Mouse (Mus musculus) intestine, embryonic 16.5 days (tissue): ENCODE data around the gene Pcnp. TPM values are rescaled to one million over a fixed set of nuclear protein-coding genes. Genes with fewer than 3 reads are reported as not detected.

Experiments used
- ATAC-seq: fragments of 200-750 bp; cut with Nextera tagmentation; 2 replicates; pipeline ENCODE4 v1.8.0; 2017; ENCODE audit warnings: moderate TSS enrichment, moderate library complexity
- H3K27ac ChIP-seq: fragments of 300-500 bp; sonication (generic); 2 replicates; pipeline ENCODE4 v1.5.1; 2014; ENCODE audit warnings: mild to moderate bottlenecking, low read length
- H3K27me3 ChIP-seq: fragments of 300-500 bp; sonication (generic); replicated peaks from 2 replicates; pipeline ENCODE4 v1.6.1; 2014; ENCODE audit warnings: low read length, control low read depth, mixed read lengths; ENCODE audit not compliant: control insufficient read depth, insufficient read depth
- H3K36me3 ChIP-seq: fragments of 300-500 bp; sonication (generic); 2 replicates; pipeline ENCODE4 v1.6.1; 2014; ENCODE audit warnings: low read length, control low read depth; ENCODE audit not compliant: control insufficient read depth, insufficient read depth
- H3K4me1 ChIP-seq: fragments of 300-500 bp; sonication (generic); 2 replicates; pipeline ENCODE4 v1.6.1; 2014; ENCODE audit warnings: low read length, control low read depth, mixed read lengths; ENCODE audit not compliant: control insufficient read depth, insufficient read depth
- H3K4me2 ChIP-seq: fragments of 300-500 bp; sonication (generic); 2 replicates; pipeline ENCODE4 v1.6.1; 2014; ENCODE audit warnings: low read depth, low read length, control low read depth
- H3K4me3 ChIP-seq: fragments of 300-500 bp; sonication (generic); 2 replicates; pipeline ENCODE4 v1.5.1; 2014; ENCODE audit warnings: mild to moderate bottlenecking, low read length
- H3K9ac ChIP-seq: fragments of 300-500 bp; sonication (generic); 2 replicates; pipeline ENCODE4 v1.6.1; 2014; ENCODE audit warnings: low read depth, low read length
- H3K9me3 ChIP-seq: fragments of 300-500 bp; sonication (generic); 2 replicates; pipeline ENCODE4 v1.6.1; 2016; ENCODE audit warnings: low read length, control low read depth; ENCODE audit not compliant: control insufficient read depth
- WGBS: fragments of 180-500 bp; shearing (Covaris S2); extraction: QIAGEN DNeasy Blood & Tissue Kit; methylation state at CpG from one replicate; pipeline ENCODE4 v1.1.7; 2014; 5-methylcytosine and 5-hydroxymethylcytosine counted together
- polyA plus RNA-seq: library from polyadenylated mRNA; unstranded; fragments of >200 nt; fragmentation: Nextera tagmentation; extraction: Ambion mirVana; gene quantifications from 2 replicates; pipeline ENCODE4 v1.2.1, GENCODE M21; 2015

The Pcnp gene
- polyA plus RNA-seq, 1 experiment from 2014 or later = 177 TPM

GRCm38 (mm10) chr16:56012789-56013743 lies 16.5 kb downstream of the Pcnp start:
- peaks cover 13% of the 10 kb centered on the region for H3K36me3 ChIP-seq
- no peak overlapping the region for H3K4me3 ChIP-seq
- no peaks in the 10 kb centered on the region for H3K9me3 ChIP-seq
- no peak overlapping the region for H3K9ac ChIP-seq
- no peak overlapping the region for H3K4me2 ChIP-seq
- H3K27me3 ChIP-seq = no peaks in the 10 kb centered on the region
- peak; percentile 42; the same call in 1 of the 2 replicates for ATAC-seq
- WGBS = 89% methylated on average over 10 of the region's 10 CpGs
- no peak overlapping the region for H3K27ac ChIP-seq
- no peaks in the 10 kb centered on the region for H3K4me1 ChIP-seq

GRCm38 (mm10) chr16:56008862-56009261 lies 20.7 kb downstream of the Pcnp start:
- Histone ChIP-seq H3K27ac (no peak overlapping the region), H3K9ac (no peak overlapping the region), H3K4me3 (no peak overlapping the region), H3K4me2 (no peak overlapping the region), H3K4me1 (no peaks in the 10 kb centered on the region), H3K9me3 (no peaks in the 10 kb centered on the region), H3K27me3 (no peaks in the 10 kb centered on the region), H3K36me3 (peaks cover 5% of the 10 kb centered on the region)
- no peak for ATAC-seq
- WGBS = 78% methylated on average over 1 of the region's 1 CpGs

DNA sequence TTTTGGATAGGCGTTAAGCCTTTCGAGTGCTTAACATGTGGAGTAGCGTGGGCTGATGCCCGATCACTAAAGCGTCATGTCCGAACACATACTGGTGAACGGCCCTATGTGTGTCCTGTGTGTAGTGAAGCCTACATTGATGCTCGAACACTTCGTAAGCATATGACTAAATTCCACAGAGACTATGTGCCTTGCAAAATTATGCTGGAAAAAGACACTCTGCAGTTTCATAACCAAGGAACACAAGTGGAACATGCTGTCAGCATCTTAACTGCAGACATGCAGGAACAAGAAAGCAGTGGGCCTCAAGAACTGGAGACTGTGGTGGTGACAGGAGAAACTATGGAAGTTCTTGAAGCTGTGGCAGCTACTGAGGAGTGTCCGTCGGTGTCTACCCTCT lies 22.7 kb downstream of the Pcnp start:
- Histone ChIP-seq H3K27ac (no peak overlapping the region), H3K4me2 (no peak overlapping the region), H3K4me1 (no peaks in the 10 kb centered on the region), H3K9ac (no peak overlapping the region), H3K4me3 (no peak overlapping the region), H3K9me3 (no peaks in the 10 kb centered on the region), H3K27me3 (no peaks in the 10 kb centered on the region), H3K36me3 (peaks cover 2% of the 10 kb centered on the region; the same call in 1 of the 2 replicates)
- WGBS = 95% methylated on average over 11 of the region's 11 CpGs
- no peak for ATAC-seq

DNA sequence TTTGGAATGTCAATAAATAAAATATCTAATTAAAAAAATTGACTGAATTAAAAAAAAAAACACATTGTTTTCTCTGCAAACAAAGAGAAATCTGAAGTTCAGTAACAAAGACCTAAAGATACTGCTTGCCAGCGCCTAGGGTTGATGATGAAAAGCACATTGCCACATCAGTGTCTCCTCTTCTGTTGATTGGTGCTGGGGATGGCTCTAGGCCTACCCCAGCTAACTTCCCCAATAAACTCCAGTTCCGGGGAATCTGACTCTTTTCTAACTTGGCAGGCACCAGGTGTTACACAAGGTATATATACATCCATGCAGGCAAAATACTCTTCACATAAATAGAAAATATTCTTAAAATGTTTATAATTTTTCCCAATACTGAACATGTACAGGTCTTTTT lies 35.3 kb downstream of the Pcnp start:
- Histone ChIP-seq H3K4me2 (no peak overlapping the region), H3K9me3 (no peaks in the 10 kb centered on the region), H3K27me3 (no peaks in the 10 kb centered on the region), H3K9ac (no peak overlapping the region), H3K27ac (no peak overlapping the region), H3K4me3 (no peak overlapping the region), H3K36me3 (peaks cover 3% of the 10 kb centered on the region; the same call in 1 of the 2 replicates), H3K4me1 (no peaks in the 10 kb centered on the region)
- no peak for ATAC-seq
- 98% methylated on average over 2 of the region's 2 CpGs for WGBS

- Histone ChIP-seq H3K27ac (no peak overlapping the region), H3K27me3 (no peaks in the 10 kb centered on the region), H3K9me3 (no peaks in the 10 kb centered on the region), H3K36me3 (0 out of 2 replicates have a peak, but pooled peaks cover 3% of the 10 kb centered on the region), H3K4me3 (no peak overlapping the region), H3K4me1 (no peaks in the 10 kb centered on the region), H3K4me2 (no peak overlapping the region), H3K9ac (no peak overlapping the region)
- 89% methylated on average over 4 of the region's 4 CpGs for WGBS
- ATAC-seq = no peak
Observed at GRCm38 (mm10) chr16:55990311-55990710, 39.2 kb downstream of the Pcnp start.

DNA sequence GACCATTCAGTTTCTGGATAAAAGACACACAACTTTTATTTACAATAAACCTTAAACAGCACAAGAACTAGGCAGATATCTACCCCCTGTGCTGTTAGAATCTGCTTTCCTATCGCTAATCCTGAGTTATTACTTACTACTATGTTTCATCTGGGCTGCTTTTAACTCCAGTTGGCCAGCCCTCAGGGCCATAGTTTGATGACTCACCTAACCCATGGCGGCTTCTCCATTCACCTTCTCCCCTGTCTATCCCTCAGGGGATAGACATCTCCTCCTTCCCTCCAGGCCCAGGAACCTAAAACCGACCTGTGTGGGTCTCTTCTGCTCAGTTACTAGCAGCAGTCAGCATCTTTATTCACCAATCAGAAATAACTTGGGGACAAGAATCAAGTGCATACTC lies 43.5 kb downstream of the Pcnp start:
- Histone ChIP-seq H3K9ac (no peak overlapping the region), H3K9me3 (no peaks in the 10 kb centered on the region), H3K4me3 (no peak overlapping the region), H3K4me1 (no peaks in the 10 kb centered on the region), H3K27me3 (no peaks in the 10 kb centered on the region), H3K27ac (no peak overlapping the region), H3K36me3 (0 out of 2 replicates have a peak, but pooled peaks cover 6% of the 10 kb centered on the region), H3K4me2 (no peak overlapping the region)
- 95% methylated on average over 3 of the region's 3 CpGs for WGBS
- ATAC-seq = no peak

DNA sequence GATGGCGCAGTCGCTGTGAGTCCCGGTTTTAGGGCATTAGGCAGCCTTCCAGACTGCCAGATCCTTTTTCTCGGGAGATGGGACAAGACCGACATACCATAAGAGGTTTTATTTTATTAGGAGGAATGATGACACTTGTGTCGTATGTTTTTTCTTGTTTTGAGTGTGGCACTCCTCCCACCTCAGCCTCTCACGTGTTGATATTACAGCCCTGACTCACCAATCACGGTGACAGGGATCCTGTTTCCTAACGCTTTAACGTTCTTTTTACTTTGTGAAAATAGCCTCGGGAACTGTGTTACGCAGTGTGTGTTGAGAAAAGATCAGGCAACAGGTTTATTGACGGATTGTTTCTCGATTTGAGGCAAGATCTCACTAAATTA lies 54.6 kb downstream of the Pcnp start:
- ATAC-seq = peak; percentile 34
- H3K27ac ChIP-seq = peak overlapping the region; percentile 91
- H3K4me3 ChIP-seq = peak overlapping the region; percentile 100
- peaks cover 12% of the 10 kb centered on the region for H3K36me3 ChIP-seq
- no peaks in the 10 kb centered on the region for H3K27me3 ChIP-seq
- peaks cover 13% of the 10 kb centered on the region for H3K4me1 ChIP-seq
- peak overlapping the region; percentile 65 for H3K4me2 ChIP-seq
- WGBS = 4% methylated on average over 14 of the region's 14 CpGs
- H3K9me3 ChIP-seq = no peaks in the 10 kb centered on the region
- peak overlapping the region; percentile 98 for H3K9ac ChIP-seq

DNA sequence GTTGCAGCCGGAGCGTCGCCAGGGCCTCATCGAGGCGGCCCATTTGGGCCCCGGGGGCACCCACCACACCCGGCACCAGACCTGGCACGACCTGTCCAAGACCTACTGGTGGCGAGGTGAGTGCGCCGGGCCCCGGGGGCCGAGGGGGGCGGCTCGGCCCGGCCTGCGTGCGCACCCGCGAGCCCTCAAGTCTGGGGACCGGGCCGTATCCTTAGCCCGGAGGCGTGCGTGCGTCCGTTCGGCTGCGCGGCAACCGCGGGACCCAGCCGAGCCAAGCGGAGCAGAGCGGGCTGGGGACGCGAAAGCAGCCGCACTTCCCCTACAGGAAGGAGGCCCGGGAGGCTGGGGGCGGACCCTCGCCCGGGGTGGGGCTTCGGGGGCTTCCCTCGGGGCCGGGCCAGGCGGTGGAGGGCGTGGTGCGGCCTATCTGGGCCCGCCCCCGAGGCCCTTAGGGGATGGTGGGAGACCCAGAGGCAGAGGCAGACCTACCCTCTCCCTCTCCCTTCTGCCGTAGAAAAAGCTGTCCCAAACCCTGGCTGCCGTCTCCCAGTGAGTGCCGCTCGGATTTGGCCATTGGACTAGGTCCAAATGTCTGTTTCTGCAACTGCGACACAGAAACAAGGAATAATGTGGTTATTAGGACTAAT lies 55.2 kb downstream of the Pcnp start:
- Histone ChIP-seq H3K4me1 (peaks cover 13% of the 10 kb centered on the region), H3K36me3 (peaks cover 12% of the 10 kb centered on the region), H3K9me3 (no peaks in the 10 kb centered on the region), H3K27ac (peak overlapping the region; percentile 91), H3K4me2 (peak overlapping the region; percentile 65), H3K9ac (peak overlapping the region; percentile 98), H3K4me3 (peak overlapping the region; percentile 100), H3K27me3 (no peaks in the 10 kb centered on the region)
- under 1% methylated on average over 53 of the region's 55 CpGs for WGBS
- ATAC-seq = peak; percentile 90

DNA sequence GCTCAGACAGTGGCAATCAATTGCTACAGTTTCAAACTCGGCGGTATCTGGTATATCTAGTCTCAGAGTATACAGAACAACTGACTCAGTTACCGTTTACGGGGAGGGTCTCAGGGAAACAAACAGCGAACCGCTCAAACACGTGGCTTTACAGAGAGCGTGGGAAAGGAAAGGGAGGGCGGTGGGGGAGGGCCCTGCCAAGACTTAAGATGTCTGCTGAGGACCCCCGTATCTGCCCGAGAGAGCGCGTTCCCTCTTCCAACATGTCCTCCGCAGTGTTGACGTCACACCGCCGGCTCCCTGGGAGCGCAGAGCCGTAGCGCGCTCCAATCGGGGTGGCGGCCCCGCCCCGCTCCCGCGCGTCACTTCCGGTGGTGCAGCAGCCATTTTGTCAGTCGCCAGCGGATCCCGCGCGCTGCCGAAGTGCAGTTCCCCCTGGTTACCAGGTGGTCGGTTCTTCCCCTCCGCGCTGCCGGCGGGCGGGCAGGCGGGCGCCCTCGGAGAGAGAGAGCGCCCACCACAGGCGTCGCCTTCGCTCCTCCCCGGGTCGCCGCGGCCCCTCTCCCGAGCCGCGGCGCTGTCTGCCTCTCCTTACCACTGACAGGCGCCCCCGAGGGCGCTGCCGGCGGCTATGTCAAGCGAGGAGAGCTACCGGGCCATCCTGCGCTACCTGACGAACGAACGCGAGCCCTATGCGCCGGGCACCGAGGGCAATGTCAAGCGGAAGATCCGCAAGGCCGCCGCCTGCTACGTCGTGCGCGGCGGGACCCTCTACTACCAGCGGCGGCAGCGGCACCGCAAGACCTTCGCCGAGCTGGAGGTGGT lies 55.9 kb downstream of the Pcnp start, which contains the start of gene Zbtb11:
Gene Zbtb11 (plus strand): TSS at position 453 of the 825 bp plus-strand sequence.
- Histone ChIP-seq H3K36me3 (peaks cover 12% of the 10 kb centered on the region), H3K4me2 (peak within 1 kb of the TSS; percentile 65), H3K9me3 (no peaks in the 10 kb centered on the region), H3K27ac (peak within 1 kb of the TSS; percentile 91), H3K4me3 (peak within 1 kb of the TSS; percentile 100), H3K4me1 (peaks cover 13% of the 10 kb centered on the region), H3K9ac (peak within 1 kb of the TSS; percentile 98), H3K27me3 (no peaks in the 10 kb centered on the region)
- WGBS = under 1% methylated on average over 83 of the region's 86 CpGs
- peak; percentile 96 for ATAC-seq
